Mouse (Mus musculus) cerebellum, postnatal 4 days (tissue): Measurements from ENCODE around the gene Mrvi1.
"Not testable (repeated sequence)": the region's sequence is repeated elsewhere in the genome, so short reads cannot be mapped to it uniquely, and the experiment has no call there.

ENCODE experiments used
- DNase-seq, 2 experiments: peaks; one replicate each; pipeline ENCODE4 v3.0.0; 2022; ENCODE audit warnings: low spot score in 2 of 2, mixed read lengths in 1 of 2

Gene Mrvi1

GRCm38 (mm10) chr7:110941116-110941521 lies 41.1 kb downstream of the Mrvi1 start:
- DNase-seq: no peak

GRCm38 (mm10) chr7:110935815-110936762 lies 46.2 kb downstream of the Mrvi1 start:
- DNase-seq: no peak

- no peak for DNase-seq
These were observed 48.3 kb downstream of the Mrvi1 start for GRCm38 (mm10) chr7:110933999-110934398.

GRCm38 (mm10) chr7:110933329-110933728 lies 48.9 kb downstream of the Mrvi1 start:
- DNase-seq: no peak

GRCm38 (mm10) chr7:110930118-110930854 lies 52.0 kb downstream of the Mrvi1 start:
- peak in 1 of 2 experiments; percentile 28 for DNase-seq

- DNase-seq: no peak
These were observed 55.7 kb downstream of the Mrvi1 start for GRCm38 (mm10) chr7:110926562-110926961.

- DNase-seq: peak in 1 of 2 experiments; percentile 10
These were observed 61.7 kb downstream of the Mrvi1 start for GRCm38 (mm10) chr7:110920331-110921261.

GRCm38 (mm10) chr7:110919721-110920120 lies 62.5 kb downstream of the Mrvi1 start:
- no peak for DNase-seq

- no peak for DNase-seq
These were observed 66.3 kb downstream of the Mrvi1 start for GRCm38 (mm10) chr7:110915913-110916312.

GRCm38 (mm10) chr7:110914531-110914930 lies 67.7 kb downstream of the Mrvi1 start:
- no peak for DNase-seq

- no peak for DNase-seq
These were observed 68.5 kb downstream of the Mrvi1 start for GRCm38 (mm10) chr7:110913754-110914153.

- no peak for DNase-seq
These were observed 73.8 kb downstream of the Mrvi1 start for GRCm38 (mm10) chr7:110908209-110909144.

GRCm38 (mm10) chr7:110906566-110906965 lies 75.7 kb downstream of the Mrvi1 start:
- no peak for DNase-seq

GRCm38 (mm10) chr7:110903226-110903625 lies 79.0 kb downstream of the Mrvi1 start:
- no peak for DNase-seq

- no peak for DNase-seq
These were observed 85.1 kb downstream of the Mrvi1 start for GRCm38 (mm10) chr7:110897202-110897601.

- DNase-seq: no peak
These were observed 85.8 kb downstream of the Mrvi1 start for GRCm38 (mm10) chr7:110896453-110896852.

- not testable (repeated sequence) for DNase-seq
These were observed 86.5 kb downstream of the Mrvi1 start for GRCm38 (mm10) chr7:110895772-110896171.

- DNase-seq: no peak
These were observed 87.6 kb downstream of the Mrvi1 start for GRCm38 (mm10) chr7:110894673-110895072.

GRCm38 (mm10) chr7:110893943-110894610 lies 88.2 kb downstream of the Mrvi1 start:
- DNase-seq: no peak

GRCm38 (mm10) chr7:110891501-110891986 lies 90.7 kb downstream of the Mrvi1 start:
- DNase-seq: no peak
